Mouse (Mus musculus): Measurements from ENCODE around the gene Gm17720. TPM values are rescaled to one million over a fixed set of nuclear protein-coding genes. Genes with fewer than 3 reads are reported as not detected.

Gm17720 gene
- polyA plus RNA-seq (2015; fragmentation: Nextera tagmentation; extraction: Ambion mirVana): not detected in 2 replicates

- no peak within 1 kb of the TSS for H3K9ac ChIP-seq (replicated peaks)
- ATAC-seq: no peak
- DNase-seq: no peak
- 78% methylated on average over 3 of the region's 3 CpGs for WGBS (ENCODE audit: insufficient replicate concordance)
- no peaks in the 10 kb centered on the region for H3K27me3 ChIP-seq (ENCODE audit: insufficient read depth, low read length)
- no peaks in the 10 kb centered on the region for H3K36me3 ChIP-seq (replicated peaks; ENCODE audit: insufficient read depth, low read length)
- no peak within 1 kb of the TSS for H3K4me3 ChIP-seq (ENCODE audit: low read depth, low read length)
- no peak within 1 kb of the TSS for H3K4me2 ChIP-seq (ENCODE audit: low read depth, low read length)
- no peaks in the 10 kb centered on the region for H3K9me3 ChIP-seq (ENCODE audit: low read length)
- H3K4me1 ChIP-seq (ENCODE audit: insufficient read depth): no peaks in the 10 kb centered on the region
- H3K27ac ChIP-seq (ENCODE audit: low read depth): no peak within 1 kb of the TSS
- TF ChIP-seq CTCF (IDR thresholded peaks at IDR 0.05; ENCODE audit: low read depth) (peak; percentile 16; the same call in 1 of the 2 replicates), EP300 (IDR thresholded peaks at IDR 0.05; ENCODE audit: low read depth) (no peak)
These were observed at the start of gene Gm17720 for GRCm38 (mm10) chr8:110102653-110103052. TSS of gene Gm17720 (minus strand) at chr8:110102753.

DNA sequence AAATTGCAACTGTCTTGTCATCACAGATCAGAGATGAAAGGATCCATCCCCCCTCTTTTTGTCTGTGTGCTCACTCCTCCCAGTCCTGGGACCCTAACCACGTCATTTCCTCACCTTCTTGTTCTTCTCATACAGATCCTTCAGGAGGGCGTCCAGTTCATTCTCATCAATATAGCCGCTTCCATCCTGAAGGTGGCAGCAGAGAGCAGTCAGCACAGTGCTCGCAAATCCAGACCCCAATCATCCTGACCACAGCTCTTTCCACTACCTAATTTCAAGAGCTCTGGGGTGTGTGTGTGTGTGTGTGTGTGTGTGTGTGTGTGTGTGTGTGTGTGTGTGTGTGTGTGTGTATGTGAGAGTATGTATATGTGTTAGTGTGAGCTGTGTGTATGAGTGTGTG, 43.0 kb upstream of the Gm17720 start:
- no peaks in the 10 kb centered on the region for H3K4me1 ChIP-seq (ENCODE audit: insufficient read depth)
- H3K9me3 ChIP-seq (ENCODE audit: low read length): no peaks in the 10 kb centered on the region
- DNase-seq (peak; percentile 52), ATAC-seq (no peak)
- H3K36me3 ChIP-seq (replicated peaks; ENCODE audit: insufficient read depth, low read length): no peaks in the 10 kb centered on the region
- TF ChIP-seq CTCF (IDR thresholded peaks at IDR 0.05; ENCODE audit: low read depth) (peak; percentile 83), EP300 (IDR thresholded peaks at IDR 0.05; ENCODE audit: low read depth) (no peak)
- no peaks in the 10 kb centered on the region for H3K27me3 ChIP-seq (ENCODE audit: insufficient read depth, low read length)
- no peak overlapping the region for H3K4me3 ChIP-seq (ENCODE audit: low read depth, low read length)
- WGBS (ENCODE audit: insufficient replicate concordance): 2% methylated on average over 4 of the region's 4 CpGs
- no peak overlapping the region for H3K27ac ChIP-seq (ENCODE audit: low read depth)
- H3K4me2 ChIP-seq (ENCODE audit: low read depth, low read length): no peak overlapping the region
- no peak overlapping the region for H3K9ac ChIP-seq (replicated peaks)

GRCm38 (mm10) chr8:110140770-110141169, 38.2 kb upstream of the Gm17720 start:
- no peak for ATAC-seq
- TF ChIP-seq EP300 (IDR thresholded peaks at IDR 0.05; ENCODE audit: low read depth) (no peak), CTCF (IDR thresholded peaks at IDR 0.05; ENCODE audit: low read depth) (no peak)
- WGBS (ENCODE audit: insufficient replicate concordance): 68% methylated on average over 4 of the region's 4 CpGs

GRCm38 (mm10) chr8:110140156-110140555, 37.6 kb upstream of the Gm17720 start:
- DNase-seq (no peak), ATAC-seq (no peak)
- no peak for TF ChIP-seq EP300 (IDR thresholded peaks at IDR 0.05; ENCODE audit: low read depth)
- TF ChIP-seq CTCF (IDR thresholded peaks at IDR 0.05; ENCODE audit: low read depth): no peak
- Histone ChIP-seq H3K4me3 (ENCODE audit: low read depth, low read length) (no peak overlapping the region), H3K27me3 (ENCODE audit: insufficient read depth, low read length) (no peaks in the 10 kb centered on the region), H3K9me3 (ENCODE audit: low read length) (no peaks in the 10 kb centered on the region), H3K27ac (ENCODE audit: low read depth) (no peak overlapping the region), H3K36me3 (replicated peaks; ENCODE audit: insufficient read depth, low read length) (no peaks in the 10 kb centered on the region), H3K4me2 (ENCODE audit: low read depth, low read length) (no peak overlapping the region), H3K9ac (replicated peaks) (no peak overlapping the region), H3K4me1 (ENCODE audit: insufficient read depth) (no peaks in the 10 kb centered on the region)
- 38% methylated on average over 3 of the region's 3 CpGs for WGBS (ENCODE audit: insufficient replicate concordance)

More at GRCm38 (mm10) chr8:110140770-110141169, 38.2 kb upstream of the Gm17720 start:
- Histone ChIP-seq H3K9me3 (ENCODE audit: low read length) (no peaks in the 10 kb centered on the region), H3K4me3 (ENCODE audit: low read depth, low read length) (no peak overlapping the region), H3K4me1 (ENCODE audit: insufficient read depth) (no peaks in the 10 kb centered on the region), H3K27me3 (ENCODE audit: insufficient read depth, low read length) (no peaks in the 10 kb centered on the region), H3K9ac (replicated peaks) (no peak overlapping the region), H3K4me2 (ENCODE audit: low read depth, low read length) (no peak overlapping the region), H3K36me3 (replicated peaks; ENCODE audit: insufficient read depth, low read length) (no peaks in the 10 kb centered on the region), H3K27ac (ENCODE audit: low read depth) (no peak overlapping the region)
- no peak for DNase-seq

- DNase-seq (no peak), ATAC-seq (no peak)
- WGBS (ENCODE audit: insufficient replicate concordance): 76% methylated on average over 7 of the region's 7 CpGs
- Histone ChIP-seq H3K27me3 (ENCODE audit: insufficient read depth, low read length) (no peaks in the 10 kb centered on the region), H3K36me3 (replicated peaks; ENCODE audit: insufficient read depth, low read length) (no peaks in the 10 kb centered on the region), H3K9ac (replicated peaks) (no peak overlapping the region), H3K9me3 (ENCODE audit: low read length) (no peaks in the 10 kb centered on the region), H3K4me2 (ENCODE audit: low read depth, low read length) (no peak overlapping the region), H3K4me1 (ENCODE audit: insufficient read depth) (no peaks in the 10 kb centered on the region), H3K27ac (ENCODE audit: low read depth) (no peak overlapping the region), H3K4me3 (ENCODE audit: low read depth, low read length) (no peak overlapping the region)
- TF ChIP-seq CTCF (IDR thresholded peaks at IDR 0.05; ENCODE audit: low read depth) (no peak), EP300 (IDR thresholded peaks at IDR 0.05; ENCODE audit: low read depth) (no peak)
These were observed 33.0 kb upstream of the Gm17720 start for GRCm38 (mm10) chr8:110135515-110135914.

DNA sequence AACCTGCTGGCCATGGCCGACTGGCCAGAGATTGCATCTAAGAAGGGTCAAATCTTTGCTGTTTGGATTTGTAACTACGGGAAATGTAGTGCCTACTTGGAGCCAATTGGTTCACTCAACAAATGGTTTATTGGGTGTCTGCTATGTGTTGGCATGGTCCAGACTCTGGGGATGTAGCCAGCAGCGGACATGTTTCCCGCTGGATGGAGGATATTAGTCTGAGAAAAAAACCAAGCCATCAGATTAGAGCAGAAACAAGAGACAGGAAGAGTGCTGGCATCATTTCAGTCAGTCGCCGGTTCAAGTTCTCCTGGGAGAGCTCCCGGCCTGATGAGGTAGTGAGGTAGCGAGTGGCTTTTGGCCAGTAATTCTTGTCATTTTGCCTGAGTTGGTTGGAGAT, 31.7 kb upstream of the Gm17720 start:
- 80% methylated on average over 8 of the region's 8 CpGs for WGBS (ENCODE audit: insufficient replicate concordance)
- Histone ChIP-seq H3K27me3 (ENCODE audit: insufficient read depth, low read length) (no peaks in the 10 kb centered on the region), H3K4me1 (ENCODE audit: insufficient read depth) (no peaks in the 10 kb centered on the region), H3K27ac (ENCODE audit: low read depth) (no peak overlapping the region), H3K4me2 (ENCODE audit: low read depth, low read length) (no peak overlapping the region), H3K36me3 (replicated peaks; ENCODE audit: insufficient read depth, low read length) (no peaks in the 10 kb centered on the region), H3K9me3 (ENCODE audit: low read length) (no peaks in the 10 kb centered on the region), H3K9ac (replicated peaks) (no peak overlapping the region), H3K4me3 (ENCODE audit: low read depth, low read length) (no peak overlapping the region)
- TF ChIP-seq EP300 (IDR thresholded peaks at IDR 0.05; ENCODE audit: low read depth): no peak
- TF ChIP-seq CTCF (IDR thresholded peaks at IDR 0.05; ENCODE audit: low read depth): no peak
- no peak for ATAC-seq
- no peak for DNase-seq

- TF ChIP-seq CTCF (IDR thresholded peaks at IDR 0.05; ENCODE audit: low read depth) (peak; percentile 84), EP300 (IDR thresholded peaks at IDR 0.05; ENCODE audit: low read depth) (no peak)
- ATAC-seq (peak; percentile 82), DNase-seq (peak; percentile 83)
- H3K4me2 ChIP-seq (ENCODE audit: low read depth, low read length): no peak overlapping the region
- no peaks in the 10 kb centered on the region for H3K4me1 ChIP-seq (ENCODE audit: insufficient read depth)
- H3K9me3 ChIP-seq (ENCODE audit: low read length): no peaks in the 10 kb centered on the region
- WGBS (ENCODE audit: insufficient replicate concordance): 17% methylated on average over 13 of the region's 13 CpGs
- no peak overlapping the region for H3K9ac ChIP-seq (replicated peaks)
- H3K27ac ChIP-seq (ENCODE audit: low read depth): no peak overlapping the region
- no peaks in the 10 kb centered on the region for H3K36me3 ChIP-seq (replicated peaks; ENCODE audit: insufficient read depth, low read length)
- H3K27me3 ChIP-seq (ENCODE audit: insufficient read depth, low read length): no peaks in the 10 kb centered on the region
- H3K4me3 ChIP-seq (ENCODE audit: low read depth, low read length): no peak overlapping the region
These were observed 28.0 kb upstream of the Gm17720 start for GRCm38 (mm10) chr8:110130537-110130936.
